ENCODE assay signal across 1 mouse cellular context in genomic region chr7:99041818-99042217, GRCm38 (mm10).
TF ChIP-seq lines count a peak whose summit lies in the region.

No protein-coding gene starts in this region.

TF ChIP-seq in CH12.LX, 34 proteins besides CTCF, POLR2A, EP300 and RAD21 (continued from another document):
- TF ChIP-seq KAT2A (IDR thresholded peaks at IDR 0.05; ENCODE audit: insufficient replicate concordance, low read length) (no peak), USF1 (IDR thresholded peaks at IDR 0.05; ENCODE audit: low read depth, low read length) (no peak), MAZ (IDR thresholded peaks at IDR 0.05; ENCODE audit: low read depth, low read length) (no peak), GABPA (IDR thresholded peaks at IDR 0.05; ENCODE audit: insufficient replicate concordance, low read depth, low read length) (no peak), MYC (IDR thresholded peaks at IDR 0.05; ENCODE audit: low read depth, low read length) (0 out of 2 replicates have a peak, but pooled peaks have one; percentile 36), TBP (conservative IDR thresholded peaks at IDR 0.05; ENCODE audit: low read depth, low read length) (peak; percentile 82), SIN3A (IDR thresholded peaks at IDR 0.05; ENCODE audit: low read length) (peak; percentile 24; the same call in 1 of the 2 replicates), ZMIZ1 (IDR thresholded peaks at IDR 0.05; ENCODE audit: low read depth, low read length) (peak; percentile 72; the same call in 1 of the 2 replicates)
TF ChIP-seq in CH12.LX: peak in this region for 15.
